Mouse (Mus musculus) CH12.LX (cell line): ENCODE data around the gene Snupn. TPM values are rescaled to one million over a fixed set of nuclear protein-coding genes. Genes with fewer than 3 reads are reported as not detected.

Experiments used
- polyA plus RNA-seq: library from polyadenylated mRNA; unstranded; fragments of >175 nt; gene quantifications from 2 replicates; pipeline ENCODE4 v1.2.1, GENCODE M21; 2012; ENCODE audit warnings: low read depth; ENCODE audit not compliant: insufficient read length
- total RNA-seq, 2 experiments: library from RNA; depleted of rRNA; stranded (reverse); fragments of 300-350 nt in 1 of 2; fragments of >200 nt in 1 of 2; gene quantifications; 2 replicates each; pipeline ENCODE4 v1.2.3; 2012 to 2014

The Snupn gene
- total and polyA plus RNA-seq, 3 experiments: 18.3 to 25.1 (median 21.2) TPM

Other genes starting within 250 kb of the Snupn start
- not detected in 2 replicates for gene Lingo1, start 154.4 kb upstream of the Snupn start, total RNA-seq (2012; rRNA removed)
- gene Lingo1, start 154.4 kb upstream of the Snupn start, total RNA-seq (2014; rRNA removed): not detected in 2 replicates
- gene Lingo1, start 154.4 kb upstream of the Snupn start, polyA plus RNA-seq: not detected in 2 replicates
- gene Odf3l1, start 86.2 kb upstream of the Snupn start, total RNA-seq (2012; rRNA removed): not detected in 2 replicates
- not detected in 2 replicates for gene Odf3l1, start 86.2 kb upstream of the Snupn start, total RNA-seq (2014; rRNA removed)
- gene Odf3l1, start 86.2 kb upstream of the Snupn start, polyA plus RNA-seq: not detected in 2 replicates
- 0.04 and 0.08 TPM in 2 replicates for gene Cspg4, start 85.8 kb upstream of the Snupn start, total RNA-seq (2012; rRNA removed)
- 0.08 TPM in 1 of 2 replicates, not detected in the other for gene Cspg4, start 85.8 kb upstream of the Snupn start, total RNA-seq (2014; rRNA removed)
- 0.06 TPM in 1 of 2 replicates, not detected in the other for gene Cspg4, start 85.8 kb upstream of the Snupn start, polyA plus RNA-seq
- gene Snx33, start 22.5 kb upstream of the Snupn start, total RNA-seq (2012; rRNA removed): 2.6 and 3.2 TPM in 2 replicates
- gene Snx33, start 22.5 kb upstream of the Snupn start, total RNA-seq (2014; rRNA removed): 1.4 and 1.7 TPM in 2 replicates
- gene Snx33, start 22.5 kb upstream of the Snupn start, polyA plus RNA-seq: 2.2 and 2.6 TPM in 2 replicates
- gene Imp3, start 13.4 kb upstream of the Snupn start, total RNA-seq (2012; rRNA removed): 196 and 197 TPM in 2 replicates
- 134 and 165 TPM in 2 replicates for gene Imp3, start 13.4 kb upstream of the Snupn start, total RNA-seq (2014; rRNA removed)
- gene Imp3, start 13.4 kb upstream of the Snupn start, polyA plus RNA-seq: 134 and 154 TPM in 2 replicates
- gene Ptpn9, start 44.0 kb downstream of the Snupn start, total RNA-seq (2012; rRNA removed): 10.4 and 11.3 TPM in 2 replicates
- 10.4 and 10.9 TPM in 2 replicates for gene Ptpn9, start 44.0 kb downstream of the Snupn start, total RNA-seq (2014; rRNA removed)
- gene Ptpn9, start 44.0 kb downstream of the Snupn start, polyA plus RNA-seq: 17.7 and 21.3 TPM in 2 replicates
- gene Sin3a, start 121.2 kb downstream of the Snupn start, total RNA-seq (2012; rRNA removed): 26.4 and 28.7 TPM in 2 replicates
- 17.7 and 23.0 TPM in 2 replicates for gene Sin3a, start 121.2 kb downstream of the Snupn start, total RNA-seq (2014; rRNA removed)
- 32.1 and 32.4 TPM in 2 replicates for gene Sin3a, start 121.2 kb downstream of the Snupn start, polyA plus RNA-seq
- gene Man2c1, start 179.8 kb downstream of the Snupn start, total RNA-seq (2012; rRNA removed): 57.8 and 59.2 TPM in 2 replicates
- 50.4 and 58.9 TPM in 2 replicates for gene Man2c1, start 179.8 kb downstream of the Snupn start, total RNA-seq (2014; rRNA removed)
- 60.3 and 74.7 TPM in 2 replicates for gene Man2c1, start 179.8 kb downstream of the Snupn start, polyA plus RNA-seq
- gene Neil1, start 197.4 kb downstream of the Snupn start, total RNA-seq (2012; rRNA removed): 0.08 TPM in 1 of 2 replicates, not detected in the other
- 0.21 TPM in 1 of 2 replicates, not detected in the other for gene Neil1, start 197.4 kb downstream of the Snupn start, total RNA-seq (2014; rRNA removed)
- gene Neil1, start 197.4 kb downstream of the Snupn start, polyA plus RNA-seq: 0.13 and 0.15 TPM in 2 replicates
- gene Commd4, start 207.5 kb downstream of the Snupn start, total RNA-seq (2012; rRNA removed): 96.5 and 98.3 TPM in 2 replicates
- gene Commd4, start 207.5 kb downstream of the Snupn start, total RNA-seq (2014; rRNA removed): 36.9 and 41.8 TPM in 2 replicates
- gene Commd4, start 207.5 kb downstream of the Snupn start, polyA plus RNA-seq: 98.9 and 106 TPM in 2 replicates